Mouse (Mus musculus) urinary bladder, postnatal 14 days (tissue): ENCODE results near the gene Ccdc92b.
A peak's percentile ranks its signal among the peaks of the same experiment; 100 is the strongest.

ENCODE experiments used
- DNase-seq: peaks from one replicate; pipeline ENCODE4 v3.0.0; 2021; ENCODE audit warnings: low spot score

Gene Ccdc92b

DNA sequence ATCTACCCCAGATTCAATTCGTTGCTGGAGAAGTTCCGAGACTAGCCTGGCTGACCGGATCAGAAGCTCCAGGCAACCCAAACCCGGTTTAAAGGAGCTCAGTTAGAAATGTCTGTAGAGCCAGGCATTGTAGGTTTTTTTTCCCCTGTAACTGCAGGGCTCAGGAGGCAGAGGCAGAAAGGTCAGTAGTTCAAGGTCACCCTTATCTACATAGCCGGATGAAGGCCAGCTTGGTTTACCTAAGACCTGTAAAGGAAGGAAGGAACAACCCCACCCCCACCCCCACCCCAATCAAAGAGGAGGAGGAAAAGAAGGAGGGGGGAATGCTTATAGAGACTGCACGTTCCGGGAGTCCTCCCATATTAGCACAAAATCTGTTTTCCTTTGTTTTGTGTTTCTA lies 8.0 kb upstream of the Ccdc92b start:
- DNase-seq, result no peak

DNA sequence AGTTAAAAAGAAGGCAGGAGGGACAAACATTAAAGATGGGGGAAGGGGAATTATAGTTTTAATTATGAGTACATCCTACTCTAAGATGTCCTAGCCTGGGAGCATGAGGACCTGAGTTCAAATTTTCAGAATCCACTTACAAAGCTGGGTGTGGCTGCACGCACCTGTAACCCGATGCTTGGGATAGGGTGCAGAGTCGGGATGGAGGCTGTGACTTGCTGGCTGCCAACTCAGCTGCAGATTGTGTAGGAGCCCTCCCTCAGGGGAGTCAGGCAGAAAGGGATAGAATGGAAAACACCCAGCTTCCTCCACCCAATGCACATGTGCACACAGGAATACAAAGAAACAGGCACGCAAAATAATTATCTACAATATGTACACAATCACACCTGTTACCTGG lies 6.0 kb upstream of the Ccdc92b start:
- DNase-seq, result no peak

DNA sequence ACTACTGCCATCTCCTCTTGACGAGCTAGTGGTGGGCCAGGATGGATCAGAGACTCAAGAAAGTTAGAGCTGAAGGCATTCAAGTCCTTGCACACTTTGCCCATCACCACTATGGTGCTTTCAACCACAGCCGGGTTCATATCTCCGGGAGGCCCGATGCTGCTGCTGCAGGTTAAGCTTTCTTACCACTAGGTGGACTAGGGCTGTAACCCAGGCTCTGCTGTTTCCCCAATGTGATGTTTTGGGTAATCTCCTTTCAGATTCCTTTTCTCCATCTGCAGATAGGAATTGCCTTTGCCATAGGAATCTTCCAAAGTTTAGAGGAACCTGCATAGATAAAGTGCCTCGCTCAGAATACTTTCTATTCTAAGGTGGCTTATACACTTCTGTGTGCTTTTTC lies 3.8 kb upstream of the Ccdc92b start:
- no peak for DNase-seq

DNA sequence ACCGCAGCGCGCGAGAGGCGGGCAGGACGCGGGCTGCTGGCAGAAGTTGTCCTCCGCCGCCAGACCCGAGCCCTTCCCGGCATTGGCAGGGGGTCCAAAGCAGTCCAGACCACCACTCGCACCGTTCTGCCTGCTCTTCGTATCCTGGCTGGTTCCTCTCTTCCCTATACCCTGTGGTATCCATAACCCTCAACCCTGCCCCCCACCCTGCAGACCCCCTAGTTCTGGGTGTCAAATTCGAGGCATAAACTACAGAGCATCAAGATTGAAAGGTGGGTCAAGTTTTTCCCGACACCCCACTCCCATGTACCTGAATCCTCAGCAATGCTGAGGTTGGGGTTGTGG lies 523 bp downstream of the Ccdc92b start:
- no peak for DNase-seq

DNA sequence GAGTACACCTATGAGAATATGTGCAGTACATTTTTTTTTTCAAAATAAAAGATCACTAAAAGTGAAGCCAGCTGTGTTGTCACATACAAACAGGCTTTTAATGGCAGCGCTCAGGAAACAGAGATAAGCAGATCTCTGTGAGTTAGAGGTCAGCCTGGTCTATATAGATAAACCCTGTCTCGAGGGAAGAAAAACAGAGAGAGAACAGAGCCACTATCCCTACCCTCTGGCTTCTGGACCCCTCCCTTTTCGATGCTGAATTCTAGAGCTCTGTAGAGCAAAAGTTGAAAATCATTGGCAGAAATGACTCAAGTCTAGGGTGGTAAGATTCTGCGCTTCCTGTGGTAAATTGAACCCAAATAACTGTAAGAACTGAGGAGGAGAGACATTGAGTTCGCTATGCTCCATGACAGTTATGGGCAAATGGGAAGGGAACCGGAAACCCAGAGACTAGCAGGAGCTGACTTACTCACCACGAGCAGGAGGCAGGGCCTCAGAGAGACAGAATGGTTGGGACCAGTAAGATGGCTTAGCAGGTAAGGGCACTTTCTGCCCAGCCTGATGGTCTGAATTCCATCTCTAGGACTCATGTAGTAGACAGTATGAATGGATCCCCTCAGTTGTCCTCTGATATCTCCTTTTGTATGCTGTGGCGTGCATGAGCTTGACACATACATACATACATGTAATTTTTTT lies 2.7 kb downstream of the Ccdc92b start:
- no peak for DNase-seq

DNA sequence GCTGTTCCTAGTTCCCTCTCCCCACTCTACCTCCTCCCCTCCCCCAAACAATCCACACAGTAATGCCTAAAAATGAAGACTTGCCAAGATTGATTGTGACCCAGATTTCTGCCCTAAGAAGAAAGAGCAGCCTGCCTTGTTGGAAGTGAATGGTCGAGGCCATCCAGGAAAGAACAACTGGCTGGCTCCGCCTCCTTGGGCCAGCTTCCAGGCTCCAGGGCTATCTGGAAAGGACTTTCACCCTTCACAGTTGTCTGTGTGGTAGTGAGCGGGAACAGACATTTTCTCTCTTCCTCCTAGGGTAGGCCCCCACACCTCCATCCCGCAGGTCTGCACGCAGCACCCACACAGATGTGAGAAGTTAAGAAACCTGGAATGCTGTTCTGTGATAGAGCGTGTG lies 4.3 kb downstream of the Ccdc92b start:
- no peak for DNase-seq

DNA sequence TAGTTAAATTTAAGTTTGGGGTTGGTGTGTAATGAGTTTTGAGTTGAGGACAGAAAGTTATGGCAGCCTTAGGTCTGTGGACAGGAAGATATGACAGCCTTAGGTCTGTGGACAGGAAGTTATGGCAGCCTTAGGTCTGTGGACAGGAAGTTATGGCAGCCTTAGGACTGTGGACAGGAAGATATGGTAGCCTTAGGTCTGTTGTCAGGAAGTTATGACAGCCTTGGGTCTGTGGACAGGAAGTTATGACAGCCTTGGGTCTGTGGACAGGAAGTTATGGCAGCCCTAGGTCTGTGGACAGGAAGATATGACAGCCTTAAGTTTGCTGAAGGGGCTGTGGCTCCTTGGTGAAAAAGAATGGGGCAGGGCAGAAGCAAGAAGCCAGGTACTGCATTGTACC lies 5.9 kb downstream of the Ccdc92b start:
- no peak for DNase-seq

DNA sequence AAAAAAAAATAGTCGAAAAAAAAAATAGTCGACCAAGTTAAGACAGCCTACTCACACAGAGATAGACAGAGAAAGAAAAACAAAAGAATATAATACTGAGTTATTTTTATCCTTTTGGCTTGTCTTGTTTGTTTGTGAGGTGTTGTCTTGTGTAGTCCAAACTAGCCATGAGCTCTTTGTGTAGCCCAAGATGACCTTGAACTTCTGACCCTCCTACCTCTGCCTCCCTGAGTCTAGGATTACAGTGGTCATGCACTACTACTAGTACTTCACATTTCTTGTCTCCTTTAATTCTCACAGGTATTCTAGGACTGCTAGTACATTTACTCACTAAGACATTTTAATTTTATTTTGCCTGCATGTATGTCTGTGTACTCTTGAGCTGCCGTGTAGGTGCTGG lies 8.1 kb downstream of the Ccdc92b start:
- DNase-seq, result no peak

DNA sequence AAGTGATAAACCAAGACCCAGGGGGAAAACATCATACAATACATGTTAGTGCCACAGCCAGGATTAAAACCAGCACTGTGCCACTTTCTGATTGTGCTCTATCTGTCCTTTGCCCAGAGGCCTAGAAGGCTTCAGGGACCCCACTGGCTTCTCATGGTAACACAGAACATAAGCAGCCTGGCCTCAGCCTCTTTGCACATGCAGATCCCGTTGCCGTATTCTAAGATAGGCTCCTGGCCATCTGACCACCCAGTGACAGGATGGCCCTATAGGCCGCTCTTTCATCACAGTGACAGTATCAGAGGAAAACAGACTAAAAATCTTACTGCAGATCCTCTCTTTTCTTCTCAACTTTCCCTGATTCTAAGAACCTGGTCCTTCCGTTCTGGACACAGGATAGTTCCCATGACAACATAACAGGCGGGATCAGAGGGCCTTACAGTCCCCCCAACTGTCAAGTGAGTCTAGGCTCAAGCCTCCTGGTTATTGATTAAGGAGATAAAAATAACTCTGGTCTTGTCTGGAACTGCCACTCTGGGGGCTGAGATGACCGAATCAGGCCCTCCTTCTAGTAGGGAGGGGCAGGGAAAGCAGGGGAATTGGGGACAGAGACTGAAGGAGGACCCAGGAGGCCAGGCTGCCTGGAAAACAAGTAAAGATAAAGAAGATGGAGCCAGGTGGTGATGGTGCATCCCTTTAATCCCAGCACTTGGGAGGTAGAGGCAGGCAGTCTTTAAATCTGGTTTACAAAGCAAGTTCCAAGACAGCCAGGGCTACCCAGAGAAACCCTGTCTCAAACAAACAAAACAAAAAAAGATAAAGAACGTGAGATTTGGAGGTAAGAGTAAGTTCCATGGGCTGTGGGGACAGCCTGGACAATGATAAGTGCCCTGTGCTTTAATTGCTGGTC lies 12.7 kb downstream of the Ccdc92b start:
- no peak for DNase-seq

DNA sequence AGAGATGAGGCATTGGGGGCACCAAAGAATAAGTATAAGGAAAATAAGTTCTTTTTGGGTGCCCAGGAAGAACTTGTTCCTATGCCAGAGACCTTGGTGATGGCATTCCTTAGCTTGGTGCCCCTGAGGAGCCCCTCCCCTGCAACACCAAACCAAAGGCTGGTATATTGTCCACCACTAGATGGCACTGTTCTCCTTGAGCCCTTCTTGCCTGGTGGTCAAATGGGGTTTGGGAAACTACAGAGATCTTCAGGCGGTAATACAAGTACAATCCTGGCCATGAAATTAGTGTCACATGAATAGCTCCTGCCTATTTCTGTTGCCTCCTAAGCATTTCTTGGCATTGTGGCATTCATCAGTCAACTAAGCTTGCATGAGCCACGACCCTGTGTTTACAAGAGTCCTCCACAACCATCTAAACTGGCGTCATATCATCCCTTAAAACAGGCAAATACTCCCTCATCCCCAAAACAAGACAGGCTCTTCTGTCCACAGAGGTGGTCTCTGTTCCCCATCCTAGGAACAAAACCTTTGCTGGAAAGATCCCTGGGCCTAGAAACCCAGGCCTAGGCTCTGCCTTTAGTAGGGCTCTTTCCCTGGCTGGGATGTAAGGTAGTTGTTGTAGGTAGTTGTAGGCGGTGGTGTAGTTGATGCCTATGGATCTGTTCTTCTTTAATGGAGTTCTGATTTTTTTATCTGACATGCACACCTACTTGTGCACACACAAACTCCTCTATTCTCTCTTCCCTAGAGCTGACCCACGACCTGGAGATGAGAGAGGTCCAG lies 15.3 kb downstream of the Ccdc92b start:
- peak; percentile 67 for DNase-seq

DNA sequence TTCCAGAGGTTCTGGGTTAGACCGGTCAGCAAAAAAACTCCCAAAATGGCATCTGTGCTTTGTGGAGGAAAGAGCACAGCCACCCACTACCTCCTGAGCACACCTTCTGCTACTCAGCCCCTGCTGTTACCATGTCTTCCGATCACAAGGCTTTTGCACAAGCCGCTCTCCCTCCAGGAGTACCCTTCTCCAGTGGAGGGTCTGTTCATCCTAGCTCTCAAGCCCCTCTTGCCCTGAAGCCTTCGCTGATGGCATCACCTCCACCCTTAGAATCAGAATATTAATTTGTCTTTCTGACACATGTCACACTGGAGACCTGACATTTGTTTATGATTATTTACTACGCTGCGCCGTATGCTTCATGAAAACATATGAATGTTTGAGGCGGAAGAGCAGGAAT lies 18.1 kb downstream of the Ccdc92b start:
- DNase-seq, result no peak

DNA sequence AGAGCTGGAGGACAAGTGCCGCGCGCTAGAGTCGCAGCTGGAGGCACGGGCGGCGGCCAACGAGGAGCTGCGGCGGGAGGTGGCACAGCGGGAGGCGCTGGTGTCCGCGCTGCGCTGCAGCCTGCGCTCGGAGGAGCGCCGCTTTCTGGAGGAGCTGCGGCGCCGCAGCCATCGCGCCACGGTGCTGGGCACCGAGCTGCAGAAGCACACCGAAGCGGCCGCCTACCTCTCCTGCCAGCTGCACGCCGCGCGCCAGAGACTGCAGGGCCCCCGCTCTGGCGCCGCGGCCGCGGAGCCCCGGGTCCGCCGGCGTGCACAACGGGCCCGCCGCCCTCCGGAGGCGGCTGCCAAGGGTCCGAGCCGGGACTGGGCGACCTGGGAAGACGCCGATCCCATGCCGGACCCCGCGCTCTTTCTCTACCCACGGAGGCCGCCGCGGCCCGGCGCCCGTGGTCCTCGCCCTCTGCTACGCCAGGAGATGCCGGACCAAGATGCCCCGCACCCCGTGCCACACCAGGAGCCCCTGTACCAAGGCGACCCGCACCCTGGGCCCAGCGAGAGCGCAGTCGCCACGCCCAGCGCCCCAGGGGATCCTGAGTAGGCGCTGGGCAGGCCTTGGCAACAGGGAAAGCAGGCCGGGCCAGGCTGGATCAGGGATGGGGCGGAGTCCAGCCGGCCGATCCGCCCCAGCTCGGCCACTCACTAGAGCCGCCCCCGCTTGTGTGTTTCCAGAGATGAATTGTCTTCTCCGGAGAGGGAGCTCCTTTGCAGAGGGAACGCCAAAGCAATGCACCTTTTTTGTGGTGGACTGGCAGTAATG lies 18.8 kb downstream of the Ccdc92b start:
- peak; percentile 85 for DNase-seq

DNA sequence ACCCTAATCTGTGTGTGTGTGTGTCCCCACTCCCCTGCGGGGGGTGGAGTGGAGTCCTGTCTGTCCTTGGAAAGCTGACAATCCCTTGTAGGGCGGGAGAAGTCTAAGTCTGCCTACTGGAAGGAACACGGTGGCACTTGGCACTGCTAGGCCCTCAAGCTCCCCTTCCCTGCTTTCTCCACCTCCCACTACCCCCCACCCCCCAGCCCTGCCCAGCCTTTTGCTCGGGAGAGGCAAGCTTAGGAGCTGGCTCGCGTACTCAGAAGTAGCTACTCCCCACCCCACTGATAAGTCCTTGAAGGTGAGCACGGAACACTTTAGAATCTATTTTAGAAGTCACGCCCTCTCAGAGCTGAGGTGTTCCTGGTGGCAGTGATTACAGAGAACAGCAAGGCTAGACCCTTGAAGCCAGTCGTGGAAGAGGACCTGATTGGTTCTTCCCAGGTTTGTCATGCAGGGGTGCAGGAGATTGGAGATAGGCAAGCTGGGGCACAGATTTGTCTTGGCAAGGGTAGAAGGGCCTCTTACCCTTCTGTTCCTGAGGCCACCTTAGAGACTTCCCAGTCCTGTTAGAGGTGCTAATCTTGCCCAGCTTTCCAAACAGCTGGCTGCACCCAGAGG lies 19.5 kb downstream of the Ccdc92b start:
- peak; percentile 21 for DNase-seq

DNA sequence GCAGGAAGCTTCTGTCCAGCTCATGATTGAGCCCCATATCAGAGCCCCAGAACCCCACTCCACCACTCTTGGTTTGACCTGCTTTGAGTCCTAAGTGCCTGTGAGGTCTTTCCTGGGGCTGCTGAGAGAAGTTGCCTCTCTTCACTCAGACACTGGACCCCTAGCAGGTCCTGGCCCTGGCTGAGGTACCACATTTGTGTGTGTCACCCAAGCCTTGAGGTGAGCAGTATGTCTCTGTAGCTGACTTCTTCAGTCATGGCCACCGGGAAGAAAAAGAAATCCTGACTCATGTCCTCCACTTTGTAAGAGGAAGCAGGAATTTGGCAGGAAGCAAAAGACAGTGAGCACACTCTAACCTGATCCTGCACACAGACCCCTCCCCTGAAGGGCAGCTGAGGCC lies 20.2 kb downstream of the Ccdc92b start:
- DNase-seq, result no peak

DNA sequence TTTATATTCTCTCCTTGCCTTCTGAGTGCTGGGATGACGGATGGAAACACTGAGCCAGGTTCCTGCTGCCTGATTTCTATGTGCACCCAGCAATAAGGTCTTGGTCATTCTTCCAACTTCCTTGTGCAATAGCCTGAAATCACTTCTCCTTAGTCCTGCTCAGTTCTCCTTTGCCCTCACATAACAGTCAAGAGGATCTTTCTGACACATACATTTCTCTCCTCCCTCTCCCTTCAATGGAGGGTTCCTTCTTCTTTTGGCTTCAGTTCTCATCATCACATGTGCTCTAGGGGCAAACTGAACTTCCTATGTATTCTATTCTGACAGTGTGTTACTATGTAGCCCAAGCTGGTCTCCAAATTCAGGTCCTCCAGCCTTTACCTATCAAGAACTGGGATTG lies 28.6 kb downstream of the Ccdc92b start:
- DNase-seq, result no peak

DNA sequence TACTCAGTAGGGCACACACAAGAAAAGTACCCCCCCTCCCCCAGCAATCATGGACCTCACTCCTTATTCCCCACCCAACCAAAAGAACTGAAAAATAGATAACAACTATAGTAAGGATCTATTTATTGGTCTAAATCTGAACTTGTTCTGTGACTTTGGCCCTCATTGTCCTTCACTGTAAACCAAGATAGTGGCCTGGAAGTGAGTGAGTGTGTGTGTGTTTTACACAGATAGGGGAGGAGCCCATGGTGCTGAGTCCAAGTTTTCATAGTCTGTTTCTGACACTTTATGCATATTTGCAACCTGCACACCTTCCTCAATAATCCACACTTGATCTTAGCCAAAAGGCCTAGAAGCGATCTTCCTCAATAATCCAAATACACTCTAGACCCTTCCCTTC lies 29.3 kb downstream of the Ccdc92b start:
- DNase-seq, result no peak

DNA sequence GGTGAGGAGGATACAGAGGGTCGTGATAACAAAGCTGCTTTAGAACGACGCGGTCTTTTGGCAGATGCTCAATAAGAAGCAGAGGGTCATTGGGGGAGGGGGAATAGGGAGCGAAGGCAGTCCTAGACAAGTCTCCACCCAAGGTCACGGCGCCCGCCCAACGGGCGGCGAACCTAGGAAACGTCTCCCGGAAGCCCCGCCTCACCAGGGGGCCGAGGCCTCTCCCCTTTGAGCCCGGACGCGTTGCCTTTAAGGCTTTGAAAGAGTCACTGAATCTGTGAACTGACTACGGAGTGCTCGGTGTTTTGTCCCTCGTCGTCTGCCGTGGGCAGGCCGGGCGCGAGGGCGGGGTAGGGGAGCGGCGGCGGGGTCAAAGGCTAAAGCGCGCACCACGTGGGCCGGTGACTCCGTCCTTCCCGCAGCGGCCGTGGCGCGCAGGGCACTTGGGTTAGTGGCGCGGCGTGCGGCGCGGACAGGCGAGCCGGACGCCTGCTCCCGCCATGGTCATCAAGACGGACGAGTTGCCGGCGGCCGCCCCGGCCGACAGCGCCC lies 29.8 kb downstream of the Ccdc92b start, which contains the start of gene Cluh:
Gene Cluh (plus strand): TSS at position 401 of the 552 bp plus-strand sequence.
- DNase-seq, result peak; percentile 97

DNA sequence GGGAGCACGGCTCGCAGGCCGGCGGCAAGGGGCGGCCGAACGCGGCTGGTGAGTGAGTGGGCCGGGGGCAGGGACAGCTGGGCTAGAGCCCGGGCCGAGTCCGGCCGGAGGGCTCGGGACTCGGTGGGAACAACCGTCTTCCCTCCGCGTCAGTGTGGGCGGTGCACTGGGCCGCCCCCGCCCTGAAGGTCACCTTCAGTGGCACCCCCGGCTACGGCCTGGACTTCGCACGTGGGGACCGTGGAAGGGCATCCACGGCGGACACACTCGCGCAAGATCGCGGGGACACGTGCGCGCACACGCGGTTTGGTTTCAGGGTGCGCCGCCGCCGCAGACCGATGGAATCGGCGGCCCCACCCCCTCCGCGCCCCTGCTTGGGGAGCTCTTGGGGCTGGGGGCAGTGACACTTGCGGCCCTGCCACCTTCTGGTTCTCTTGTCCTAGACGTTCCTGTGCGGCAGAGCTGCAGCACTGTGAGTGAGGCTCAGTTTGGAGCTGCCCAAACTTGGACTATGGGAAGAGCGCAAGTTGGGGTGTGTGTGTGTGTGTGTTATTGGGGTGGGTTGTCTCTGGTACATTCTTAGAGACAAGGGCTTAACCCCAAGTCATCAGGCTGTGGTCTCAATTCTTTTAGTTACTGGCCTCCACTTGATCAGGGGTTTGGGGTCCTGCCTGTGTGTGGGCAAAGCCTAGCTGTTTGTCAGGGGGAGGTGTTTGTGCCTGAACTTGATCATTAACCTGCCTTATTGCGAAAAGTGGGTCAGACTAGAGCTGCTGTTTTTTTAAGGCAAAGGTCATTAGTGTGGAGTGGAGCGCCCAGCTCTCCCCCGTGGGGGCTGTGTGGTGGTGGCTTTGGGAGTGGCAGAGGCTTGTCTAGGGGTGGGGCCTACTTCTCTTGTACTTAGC lies 30.5 kb downstream of the Ccdc92b start:
- peak; percentile 58 for DNase-seq

DNA sequence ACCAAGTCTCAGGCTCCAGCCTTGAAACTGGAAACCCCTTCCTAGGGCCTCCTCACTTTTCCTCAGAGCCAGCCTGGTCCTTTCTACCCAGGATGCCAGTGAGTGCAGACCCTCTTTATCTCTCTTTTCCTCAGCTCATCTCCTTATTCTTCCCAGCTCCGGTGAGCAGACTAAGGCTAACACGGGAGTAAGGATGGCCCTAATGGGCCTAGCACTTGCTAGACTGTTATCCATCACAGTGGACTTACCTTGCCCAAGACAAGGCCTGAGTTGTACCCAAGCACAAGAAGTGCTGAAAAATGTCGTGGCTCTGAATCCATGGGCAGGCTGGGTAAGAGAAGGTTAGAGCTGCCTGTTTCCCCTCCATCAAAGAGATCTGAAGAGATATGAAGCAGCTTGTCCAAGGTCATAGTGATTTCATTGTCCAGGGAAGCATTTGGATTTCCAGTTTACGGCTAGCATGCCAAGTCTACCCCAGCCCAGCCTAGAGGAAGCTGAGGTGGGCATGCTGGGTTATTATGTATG lies 31.2 kb downstream of the Ccdc92b start:
- DNase-seq, result no peak

DNA sequence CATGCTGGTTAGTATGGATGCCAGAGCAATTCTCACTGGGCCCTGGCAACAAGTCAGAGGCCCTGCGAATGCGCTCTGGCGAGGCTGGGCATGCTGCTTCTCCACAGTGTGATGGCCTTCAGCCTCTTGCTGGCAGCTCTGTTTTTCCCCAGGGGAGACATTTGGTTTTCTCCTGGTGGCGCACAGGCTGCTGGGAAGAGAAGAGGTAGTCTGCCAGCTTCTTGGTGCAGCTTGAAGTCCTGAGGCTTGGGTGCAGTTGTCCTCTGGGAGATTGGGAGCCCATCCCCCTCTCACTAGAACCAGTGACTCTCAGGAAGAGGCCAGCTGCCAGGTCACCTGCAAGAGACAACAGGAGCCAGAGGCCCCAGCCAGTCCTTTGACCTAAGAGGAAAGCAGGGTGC lies 33.4 kb downstream of the Ccdc92b start:
- DNase-seq, result no peak
